Mouse (Mus musculus) MEL (cell line): ENCODE measurements around the gene Decr2. TPM values are rescaled to one million over a fixed set of nuclear protein-coding genes. Genes with fewer than 3 reads are reported as not detected.

Experiments
- DNase-seq: peaks from one replicate; pipeline ENCODE4 v3.0.0; 2011; ENCODE audit warnings: low read depth, low spot score
- H3K27ac ChIP-seq: 2 replicates; pipeline ENCODE4 v1.5.1; 2012; ENCODE audit warnings: low read depth, mild to moderate bottlenecking, control low read depth, low read length, moderate library complexity; ENCODE audit not compliant: control insufficient read depth
- H3K27me3 ChIP-seq, 2 experiments: fragments of 150-350 bp in 1 of 2; sonication (generic) in 1 of 2; 2 replicates each; pipeline ENCODE4 v1.6.1; 2012; ENCODE audit warnings: low read length in 2 of 2, mild to moderate bottlenecking in 2 of 2, improper control_type of control experiment in 1 of 2, moderate library complexity in 1 of 2; ENCODE audit not compliant: insufficient read depth in 2 of 2, control insufficient read depth in 1 of 2
- H3K36me3 ChIP-seq, 2 experiments: 2 replicates each; pipeline ENCODE4 v1.6.1; 2012 to 2014; ENCODE audit warnings: low read length in 2 of 2, improper control_type of control experiment in 1 of 2, inconsistent platforms in 1 of 2, mild to moderate bottlenecking in 1 of 2; ENCODE audit not compliant: insufficient read depth in 2 of 2, control insufficient read depth in 1 of 2
- H3K4me1 ChIP-seq, 2 experiments: fragments of 150-350 bp in 1 of 2; sonication (generic) in 1 of 2; 2 replicates each; pipeline ENCODE4 v1.6.1; 2012; ENCODE audit warnings: low read length in 2 of 2, improper control_type of control experiment in 1 of 2, mild to moderate bottlenecking in 1 of 2; ENCODE audit not compliant: insufficient read depth in 2 of 2, control insufficient read depth in 1 of 2
- H3K4me3 ChIP-seq, 2 experiments: fragments of 150-350 bp in 1 of 2; sonication (generic) in 1 of 2; 2 replicates each; pipeline ENCODE4 v1.5.1; 2012; ENCODE audit warnings: low read depth in 2 of 2, low read length in 2 of 2, mild to moderate bottlenecking in 2 of 2, moderate library complexity in 2 of 2, control low read depth in 1 of 2, improper control_type of control experiment in 1 of 2; ENCODE audit not compliant: control insufficient read depth in 1 of 2, insufficient read depth in 1 of 2
- H3K79me2 ChIP-seq: 2 replicates; pipeline ENCODE4 v1.6.1; 2012; ENCODE audit warnings: mild to moderate bottlenecking, low read length, moderate library complexity; ENCODE audit not compliant: control insufficient read depth, poor library complexity, insufficient read depth
- H3K9ac ChIP-seq: 2 replicates; pipeline ENCODE4 v1.6.1; 2012; ENCODE audit warnings: low read depth, mild to moderate bottlenecking, control low read depth, low read length, moderate library complexity; ENCODE audit not compliant: control insufficient read depth, poor library complexity, severe bottlenecking
- H3K9me3 ChIP-seq: fragments of 150-350 bp; sonication (generic); replicated peaks from 2 replicates; pipeline ENCODE4 v1.6.1; 2012; ENCODE audit warnings: mild to moderate bottlenecking, low read length, improper control_type of control experiment, moderate library complexity; ENCODE audit not compliant: insufficient read depth
- BHLHE40 ChIP-seq: IDR thresholded peaks from 2 replicates; pipeline ENCODE4 v1.6.1; 2012; ENCODE audit warnings: low read depth, mild to moderate bottlenecking, inconsistent platforms, low read length, improper control_type of control experiment, borderline replicate concordance
- CHD2 ChIP-seq: IDR thresholded peaks from 2 replicates; pipeline ENCODE4 v1.6.1; 2011; ENCODE audit warnings: low read length, improper control_type of control experiment
- CTCF ChIP-seq, 3 experiments: IDR thresholded peaks in 2 of 3; conservative IDR thresholded peaks in 1 of 3; 2 replicates each; pipeline ENCODE4 v1.5.1; 2011 to 2012; ENCODE audit warnings: low read length in 3 of 3, low read depth in 2 of 3, mild to moderate bottlenecking in 2 of 3, improper control_type of control experiment in 1 of 3, inconsistent platforms in 1 of 3, mixed read lengths in 1 of 3, moderate library complexity in 1 of 3; ENCODE audit not compliant: control insufficient read depth in 1 of 3, insufficient read depth in 1 of 3, poor library complexity in 1 of 3, severe bottlenecking in 1 of 3
- EP300 ChIP-seq, 2 experiments: IDR thresholded peaks; 2 replicates each; pipeline ENCODE4 v1.6.1; 2011; ENCODE audit warnings: improper control_type of control experiment in 2 of 2, low read length in 2 of 2, low read depth in 1 of 2, mild to moderate bottlenecking in 1 of 2
- ETS1 ChIP-seq: IDR thresholded peaks from 2 replicates; pipeline ENCODE4 v1.6.1; 2012; ENCODE audit warnings: low read depth, mild to moderate bottlenecking, inconsistent platforms, low read length, improper control_type of control experiment, moderate library complexity
- GABPA ChIP-seq: IDR thresholded peaks from 2 replicates; pipeline ENCODE4 v1.6.1; 2012; ENCODE audit warnings: low read depth, mild to moderate bottlenecking, inconsistent platforms, low read length, improper control_type of control experiment, moderate library complexity
- GATA1 ChIP-seq: IDR thresholded peaks from 2 replicates; pipeline ENCODE4 v1.6.1; 2011; ENCODE audit warnings: low read depth, low read length, improper control_type of control experiment
- HCFC1 ChIP-seq: IDR thresholded peaks from 2 replicates; pipeline ENCODE4 v1.6.1; 2012; ENCODE audit warnings: low read depth, mild to moderate bottlenecking, inconsistent platforms, low read length, improper control_type of control experiment, moderate library complexity
- KAT2A ChIP-seq: conservative IDR thresholded peaks from 2 replicates; pipeline ENCODE4 v1.6.1; 2012; ENCODE audit warnings: low read depth, low read length, improper control_type of control experiment, inconsistent platforms
- MAX ChIP-seq: IDR thresholded peaks from 2 replicates; pipeline ENCODE4 v1.6.1; 2011; ENCODE audit warnings: low read length, improper control_type of control experiment
- MAZ ChIP-seq: IDR thresholded peaks from 2 replicates; pipeline ENCODE4 v1.6.1; 2012; ENCODE audit warnings: low read depth, mild to moderate bottlenecking, inconsistent platforms, low read length, improper control_type of control experiment
- MEF2A ChIP-seq: IDR thresholded peaks from 2 replicates; pipeline ENCODE4 v1.6.1; 2014; ENCODE audit warnings: low read depth, mild to moderate bottlenecking, inconsistent platforms, low read length, improper control_type of control experiment; ENCODE audit not compliant: poor library complexity, insufficient replicate concordance, severe bottlenecking; ENCODE audit errors: extremely low read depth
- NELFE ChIP-seq: IDR thresholded peaks from 2 replicates; pipeline ENCODE4 v1.6.1; 2011; ENCODE audit warnings: low read depth, low read length, improper control_type of control experiment
- NRF1 ChIP-seq: IDR thresholded peaks from 2 replicates; pipeline ENCODE4 v1.6.1; 2014; ENCODE audit warnings: low read depth, mild to moderate bottlenecking, inconsistent platforms, low read length, improper control_type of control experiment, moderate library complexity; ENCODE audit not compliant: poor library complexity, insufficient read depth, severe bottlenecking
- POLR2A ChIP-seq, 2 experiments: IDR thresholded peaks; 2 replicates each; pipeline ENCODE4 v1.6.1; 2011 to 2012; ENCODE audit warnings: low read length in 2 of 2, mild to moderate bottlenecking in 2 of 2, control low read depth in 1 of 2, improper control_type of control experiment in 1 of 2, low read depth in 1 of 2, moderate library complexity in 1 of 2; ENCODE audit not compliant: control insufficient read depth in 1 of 2, insufficient read depth in 1 of 2, poor library complexity in 1 of 2
- POLR2AphosphoS2 ChIP-seq: IDR thresholded peaks from 2 replicates; pipeline ENCODE4 v1.6.1; 2011; ENCODE audit warnings: low read length, improper control_type of control experiment
- POLR2AphosphoS5 ChIP-seq: IDR thresholded peaks from 2 replicates; pipeline ENCODE4 v1.6.1; 2012; ENCODE audit warnings: low read depth, borderline replicate concordance, mild to moderate bottlenecking, inconsistent platforms, low read length, moderate library complexity, mixed read lengths
- RAD21 ChIP-seq: IDR thresholded peaks from 2 replicates; pipeline ENCODE4 v1.6.1; 2011; ENCODE audit warnings: mild to moderate bottlenecking, low read depth, low read length, improper control_type of control experiment
- RCOR1 ChIP-seq: IDR thresholded peaks from 2 replicates; pipeline ENCODE4 v1.6.1; 2012; ENCODE audit warnings: low read depth, mild to moderate bottlenecking, inconsistent platforms, low read length, improper control_type of control experiment
- TBP ChIP-seq: IDR thresholded peaks from 2 replicates; pipeline ENCODE4 v1.8.0; 2011; ENCODE audit warnings: low read depth, low read length, improper control_type of control experiment
- UBTF ChIP-seq: IDR thresholded peaks from 2 replicates; pipeline ENCODE4 v1.6.1; 2012; ENCODE audit warnings: low read depth, mild to moderate bottlenecking, inconsistent platforms, low read length, improper control_type of control experiment, moderate library complexity, borderline replicate concordance; ENCODE audit not compliant: insufficient read depth
- ZC3H11A ChIP-seq: IDR thresholded peaks from 2 replicates; pipeline ENCODE4 v1.6.1; 2012; ENCODE audit warnings: low read depth, mild to moderate bottlenecking, inconsistent platforms, low read length, improper control_type of control experiment
- ZKSCAN1 ChIP-seq: IDR thresholded peaks from 2 replicates; pipeline ENCODE4 v1.6.1; 2012; ENCODE audit warnings: low read depth, mild to moderate bottlenecking, inconsistent platforms, low read length, improper control_type of control experiment, moderate library complexity
- ZMIZ1 ChIP-seq: IDR thresholded peaks from 2 replicates; pipeline ENCODE4 v1.6.1; 2012; ENCODE audit warnings: low read depth, mild to moderate bottlenecking, inconsistent platforms, low read length, improper control_type of control experiment, moderate library complexity
- ZNF384 ChIP-seq: IDR thresholded peaks from 2 replicates; pipeline ENCODE4 v1.6.1; 2012; ENCODE audit warnings: low read depth, mild to moderate bottlenecking, inconsistent platforms, low read length, improper control_type of control experiment
- polyA plus RNA-seq, 2 experiments: library from polyadenylated mRNA; stranded (reverse) in 1 of 2; unstranded in 1 of 2; fragments of >175 nt in 1 of 2; fragments of >200 nt in 1 of 2; gene quantifications; 2 replicates each; pipeline versions ENCODE4 v1.2.1 to v1.2.4; 2012; ENCODE audit warnings: low replicate concordance in 2 of 2, low read depth in 1 of 2; ENCODE audit not compliant: insufficient read length in 2 of 2, insufficient read depth in 1 of 2, missing spikeins in 1 of 2
- total RNA-seq: library from RNA; depleted of rRNA; stranded (reverse); fragments of 300-350 nt; gene quantifications from 2 replicates; pipeline ENCODE4 v1.2.3, GENCODE M21; 2012

Gene Decr2
- total and polyA plus RNA-seq, 3 experiments = 6.5 to 11.3 TPM; not detected in 1

DNA sequence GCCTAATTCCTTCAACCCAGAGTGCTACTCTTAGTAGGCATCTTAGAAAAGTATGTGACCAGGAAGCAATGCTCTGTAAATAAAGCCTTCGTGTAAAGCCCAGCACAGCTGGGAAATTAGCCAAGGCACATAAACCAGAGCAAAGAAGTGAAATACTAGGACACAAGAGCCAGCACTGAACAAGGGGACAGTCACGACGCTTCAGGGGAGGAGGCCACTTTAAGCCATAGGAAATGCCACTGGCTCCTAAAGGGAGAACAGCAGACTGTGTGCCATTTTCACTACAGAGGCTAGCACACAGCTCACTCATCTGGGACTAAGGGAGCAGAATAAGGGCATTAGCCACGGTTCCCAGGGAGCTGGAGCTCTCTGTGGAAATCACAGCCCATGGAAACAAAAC lies 44.9 kb downstream of the Decr2 start:
- no peaks in the 10 kb centered on the region for H3K4me1 ChIP-seq
- no peak for TF ChIP-seq GABPA
- no peak for TF ChIP-seq ZC3H11A
- TF ChIP-seq ETS1 = no peak
- TF ChIP-seq HCFC1 = no peak
- no peak for TF ChIP-seq MEF2A
- TF ChIP-seq RAD21 = no peak
- no peak for TF ChIP-seq RCOR1
- TF ChIP-seq POLR2A (IDR thresholded peaks at IDR 0.05; ENCODE audit: control insufficient read depth in 1 of 2, insufficient read depth in 1 of 2, low read depth in 1 of 2, low read length in 2 of 2, poor library complexity in 1 of 2) = no peak
- TF ChIP-seq GATA1 = no peak
- TF ChIP-seq NRF1 = no peak
- no peak for TF ChIP-seq POLR2AphosphoS2
- no peak for TF ChIP-seq CTCF (IDR thresholded peaks at IDR 0.05 in 2 of 3, conservative IDR thresholded peaks at IDR 0.05 in 1 of 3; ENCODE audit: control insufficient read depth in 1 of 3, insufficient read depth in 1 of 3, low read depth in 2 of 3, low read length in 3 of 3, poor library complexity in 1 of 3, severe bottlenecking in 1 of 3)
- TF ChIP-seq UBTF = no peak
- TF ChIP-seq, all 39 proteins: peak for 0
- H3K9me3 ChIP-seq = no peaks in the 10 kb centered on the region
- H3K9ac ChIP-seq = no peak overlapping the region
- DNase-seq = no peak
- H3K79me2 ChIP-seq = no peaks in the 10 kb centered on the region
- no peak overlapping the region for H3K27ac ChIP-seq
- no peak overlapping the region for H3K4me3 ChIP-seq
- no peaks in the 10 kb centered on the region for H3K36me3 ChIP-seq
- no peaks in the 10 kb centered on the region for H3K27me3 ChIP-seq

DNA sequence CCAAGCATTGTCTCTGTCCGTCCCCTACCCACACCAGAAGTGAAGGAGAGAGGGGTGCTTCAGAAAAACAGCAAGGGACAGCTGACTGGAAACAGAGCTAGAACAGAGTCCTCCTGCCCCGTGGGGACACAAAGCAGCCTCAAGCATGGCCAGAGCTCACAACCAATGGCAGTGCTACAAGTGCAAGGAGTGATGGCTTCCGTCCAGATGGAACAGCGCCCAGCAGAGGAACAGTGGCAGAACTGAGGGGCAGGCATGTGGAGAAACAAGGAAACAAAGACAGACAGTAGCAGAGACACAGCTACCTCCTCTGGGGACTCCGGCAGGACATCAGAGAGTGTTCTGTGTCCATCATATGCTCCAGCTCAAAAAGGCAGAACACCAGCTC lies 46.9 kb downstream of the Decr2 start:
- H3K9me3 ChIP-seq = no peaks in the 10 kb centered on the region
- H3K4me1 ChIP-seq = no peaks in the 10 kb centered on the region

More for the DNA sequence above, 46.9 kb downstream of the Decr2 start:
- H3K27ac ChIP-seq = no peak overlapping the region
- no peak for DNase-seq
- no peak overlapping the region for H3K9ac ChIP-seq
- no peaks in the 10 kb centered on the region for H3K27me3 ChIP-seq
- H3K36me3 ChIP-seq = no peaks in the 10 kb centered on the region; a peak in 1 of 4 replicates
- no peaks in the 10 kb centered on the region for H3K79me2 ChIP-seq
- TF ChIP-seq ZMIZ1 (no peak), ZKSCAN1 (no peak), ZNF384 (no peak), CTCF (IDR thresholded peaks at IDR 0.05 in 2 of 3, conservative IDR thresholded peaks at IDR 0.05 in 1 of 3; ENCODE audit: control insufficient read depth in 1 of 3, insufficient read depth in 1 of 3, low read depth in 2 of 3, low read length in 3 of 3, poor library complexity in 1 of 3, severe bottlenecking in 1 of 3) (no peak), ZC3H11A (no peak), KAT2A (no peak), POLR2AphosphoS5 (no peak), EP300 (IDR thresholded peaks at IDR 0.05; ENCODE audit: low read depth in 1 of 2, low read length in 2 of 2) (no peak), MAX (no peak), TBP (no peak), CHD2 (no peak), NELFE (no peak), MAZ (no peak), HCFC1 (no peak), BHLHE40 (no peak)
- H3K4me3 ChIP-seq = no peak overlapping the region
